Mouse (Mus musculus) forebrain, embryonic 15.5 days (tissue): ENCODE measurements around the gene Pitpna. TPM values are rescaled to one million over a fixed set of nuclear protein-coding genes. Genes with fewer than 3 reads are reported as not detected.
"Not testable (repeated sequence)": the region's sequence is repeated elsewhere in the genome, so short reads cannot be mapped to it uniquely, and the experiment has no call there.

ENCODE experiments used
- ATAC-seq: fragments of 200-750 bp; cut with Nextera tagmentation; replicated peaks from 2 replicates; pipeline ENCODE4 v1.8.0; 2017; ENCODE audit warnings: mild to moderate bottlenecking, moderate TSS enrichment, moderate library complexity
- H3K27ac ChIP-seq: fragments of 300-500 bp; sonication (generic); replicated peaks from 2 replicates; pipeline ENCODE4 v1.5.1; 2015; ENCODE audit warnings: mild to moderate bottlenecking, inconsistent platforms
- H3K27me3 ChIP-seq: fragments of 300-500 bp; sonication (generic); 2 replicates; pipeline ENCODE4 v1.6.1; 2015; ENCODE audit warnings: inconsistent platforms
- H3K36me3 ChIP-seq: fragments of 300-500 bp; sonication (generic); 2 replicates; pipeline ENCODE4 v1.6.1; 2015; ENCODE audit warnings: mild to moderate bottlenecking, inconsistent platforms
- H3K4me1 ChIP-seq: fragments of 300-500 bp; sonication (generic); 2 replicates; pipeline ENCODE4 v1.6.1; 2015; ENCODE audit warnings: inconsistent platforms
- H3K4me2 ChIP-seq: fragments of 300-500 bp; sonication (generic); replicated peaks from 2 replicates; pipeline ENCODE4 v1.6.1; 2015; ENCODE audit warnings: mild to moderate bottlenecking, inconsistent platforms
- H3K4me3 ChIP-seq: fragments of 300-500 bp; sonication (generic); 2 replicates; pipeline ENCODE4 v1.5.1; 2015; ENCODE audit warnings: mild to moderate bottlenecking, inconsistent platforms
- H3K9ac ChIP-seq: fragments of 300-500 bp; sonication (generic); replicated peaks from 2 replicates; pipeline ENCODE4 v1.6.1; 2015; ENCODE audit warnings: mild to moderate bottlenecking, inconsistent platforms
- H3K9me3 ChIP-seq: fragments of 300-500 bp; sonication (generic); 2 replicates; pipeline ENCODE4 v1.6.1; 2016; ENCODE audit warnings: inconsistent platforms
- WGBS: fragments of 180-500 bp; shearing (Covaris S2); methylation state at CpG from one replicate; pipeline ENCODE4 v1.1.7; 2015; ENCODE audit warnings: mixed read lengths; 5-methylcytosine and 5-hydroxymethylcytosine counted together
- polyA plus RNA-seq: library from polyadenylated mRNA; unstranded; fragments of >200 nt; fragmentation: Nextera tagmentation; extraction: Ambion mirVana; gene quantifications from 2 replicates; pipeline ENCODE4 v1.2.1, GENCODE M21; 2015

Gene Pitpna
- polyA plus RNA-seq, 1 experiment from 2014 or later, result 97.7 TPM

DNA sequence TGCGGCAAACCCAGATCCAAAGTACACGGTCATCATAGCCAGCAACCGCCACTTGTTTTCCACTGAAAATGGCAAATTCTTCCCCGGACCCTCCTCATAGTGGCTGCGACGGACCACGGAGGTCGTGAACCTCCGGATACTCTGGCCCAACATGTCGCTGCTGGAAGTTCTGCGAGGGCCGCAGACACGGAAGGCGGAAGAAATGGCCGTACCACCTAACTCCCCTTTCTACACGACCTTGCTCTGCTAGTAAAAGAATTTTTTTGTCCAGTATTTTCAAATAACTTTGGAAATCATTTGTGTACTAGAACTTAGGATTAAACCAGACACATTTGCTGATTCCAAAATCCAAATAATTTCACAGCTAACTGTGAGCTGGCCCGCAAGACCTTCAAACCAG lies 11.9 kb downstream of the Pitpna start:
- H3K9me3 ChIP-seq, ATAC-seq, H3K27me3 ChIP-seq, H3K4me1 ChIP-seq, H3K4me3 ChIP-seq, H3K4me2 ChIP-seq, H3K9ac ChIP-seq, H3K27ac ChIP-seq: not testable (repeated sequence)
- peaks cover 63% of the 10 kb centered on the region for H3K36me3 ChIP-seq
- WGBS, result 94% methylated on average over 17 of the region's 17 CpGs

DNA sequence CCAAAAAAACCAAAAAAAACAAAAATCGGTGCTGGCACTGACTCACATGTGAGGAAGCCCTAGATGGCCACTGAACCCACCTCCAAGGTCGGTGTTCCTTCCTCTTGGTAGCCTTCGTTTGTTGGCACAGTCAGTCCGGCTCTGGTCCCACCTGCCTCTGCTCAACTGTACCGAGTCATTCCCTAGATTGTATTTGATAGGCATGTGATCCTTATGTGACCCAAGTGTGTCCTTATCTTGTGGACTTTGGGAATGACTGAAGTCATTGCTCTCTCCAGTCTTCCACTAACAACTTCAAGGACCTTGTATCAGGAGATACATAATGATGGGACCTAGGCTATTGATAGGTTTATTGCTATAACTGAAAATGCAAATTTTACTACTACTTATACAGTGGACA lies 16.9 kb downstream of the Pitpna start:
- H3K4me3 ChIP-seq, result no peak overlapping the region
- H3K27ac ChIP-seq, result no peak overlapping the region
- H3K4me2 ChIP-seq, result no peak overlapping the region
- H3K9ac ChIP-seq, result no peak overlapping the region
- H3K27me3 ChIP-seq, result no peaks in the 10 kb centered on the region
- whole genome bisulfite sequencing, result 95% methylated on average over 5 of the region's 5 CpGs
- H3K4me1 ChIP-seq, result no peaks in the 10 kb centered on the region
- ATAC-seq, result no peak
- H3K9me3 ChIP-seq, result no peaks in the 10 kb centered on the region
- peaks cover 65% of the 10 kb centered on the region for H3K36me3 ChIP-seq

DNA sequence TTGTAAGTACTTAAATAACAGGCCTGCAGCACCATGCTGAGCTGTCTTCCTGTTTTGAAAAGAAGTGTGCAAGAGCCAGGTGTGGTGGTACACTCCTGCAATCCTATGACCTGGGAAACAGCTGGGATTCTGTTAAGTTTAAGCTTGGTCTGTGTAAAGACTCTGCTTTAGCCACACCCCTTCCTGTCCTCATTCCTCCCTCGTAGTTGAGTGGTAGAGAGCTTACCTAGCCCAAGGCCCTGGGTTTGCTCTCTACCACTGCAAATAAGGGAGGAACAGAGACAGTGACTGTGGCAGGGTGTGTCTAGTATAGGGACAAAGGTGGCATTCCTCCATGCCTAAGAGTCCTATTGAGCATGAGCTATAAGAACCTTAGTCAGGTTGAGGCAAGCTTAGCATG lies 17.4 kb downstream of the Pitpna start:
- peaks cover 65% of the 10 kb centered on the region for H3K36me3 ChIP-seq
- H3K4me1 ChIP-seq, result no peaks in the 10 kb centered on the region
- H3K4me2 ChIP-seq, result no peak overlapping the region
- no peaks in the 10 kb centered on the region for H3K9me3 ChIP-seq
- WGBS, result 74% methylated on average over 1 of the region's 1 CpGs
- no peak overlapping the region for H3K4me3 ChIP-seq
- H3K27ac ChIP-seq, result no peak overlapping the region
- no peaks in the 10 kb centered on the region for H3K27me3 ChIP-seq
- ATAC-seq, result no peak
- no peak overlapping the region for H3K9ac ChIP-seq

DNA sequence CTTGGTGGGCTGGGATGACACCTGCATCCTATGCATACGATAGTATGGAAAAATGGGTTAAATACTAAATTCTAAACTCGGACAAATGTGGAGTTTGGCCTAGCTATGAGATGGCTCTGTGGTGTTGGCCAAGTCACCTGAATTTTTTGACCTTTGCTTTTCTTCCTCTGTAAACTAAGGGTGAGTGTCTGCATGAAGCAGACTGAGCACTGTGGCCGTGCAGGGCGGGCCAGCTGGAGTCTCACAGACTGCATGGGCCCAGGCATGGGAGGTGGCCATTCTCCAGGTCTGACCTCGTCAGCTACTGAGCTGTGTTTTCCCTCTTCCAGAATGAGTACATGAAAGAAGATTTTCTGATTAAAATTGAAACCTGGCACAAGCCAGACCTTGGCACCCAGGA lies 20.9 kb downstream of the Pitpna start:
- H3K4me3 ChIP-seq, result no peak overlapping the region
- ATAC-seq, result no peak
- WGBS, result 88% methylated on average over 5 of the region's 5 CpGs
- no peaks in the 10 kb centered on the region for H3K4me1 ChIP-seq
- H3K9me3 ChIP-seq, result no peaks in the 10 kb centered on the region
- H3K36me3 ChIP-seq, result peaks cover 62% of the 10 kb centered on the region
- no peak overlapping the region for H3K27ac ChIP-seq
- no peak overlapping the region for H3K4me2 ChIP-seq
- H3K9ac ChIP-seq, result no peak overlapping the region
- H3K27me3 ChIP-seq, result no peaks in the 10 kb centered on the region

DNA sequence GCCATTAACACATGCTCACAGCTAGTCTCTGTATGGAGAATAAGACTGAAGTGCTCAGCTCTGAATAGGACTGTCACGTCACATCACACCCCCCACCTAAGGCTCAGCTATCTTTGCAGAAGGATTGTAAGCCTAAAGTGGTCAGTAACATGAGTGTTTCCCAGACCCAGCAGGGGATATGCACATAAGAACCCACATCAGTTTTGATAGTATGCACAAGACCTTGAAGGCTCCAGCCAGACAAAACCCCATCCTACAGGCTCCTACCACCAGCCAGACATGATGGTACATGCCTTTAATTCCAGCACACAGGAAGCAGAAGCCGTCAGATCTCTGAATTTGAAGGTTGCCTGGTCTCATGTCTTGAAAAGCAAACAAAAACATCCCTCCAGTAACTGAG lies 22.1 kb downstream of the Pitpna start:
- H3K9me3 ChIP-seq, result no peaks in the 10 kb centered on the region
- H3K4me3 ChIP-seq, result no peak overlapping the region
- no peak overlapping the region for H3K9ac ChIP-seq
- no peak overlapping the region for H3K4me2 ChIP-seq
- peaks cover 63% of the 10 kb centered on the region for H3K36me3 ChIP-seq
- no peak overlapping the region for H3K27ac ChIP-seq
- no peaks in the 10 kb centered on the region for H3K27me3 ChIP-seq
- no peaks in the 10 kb centered on the region for H3K4me1 ChIP-seq
- 85% methylated on average over 2 of the region's 2 CpGs for WGBS
- ATAC-seq, result no peak

DNA sequence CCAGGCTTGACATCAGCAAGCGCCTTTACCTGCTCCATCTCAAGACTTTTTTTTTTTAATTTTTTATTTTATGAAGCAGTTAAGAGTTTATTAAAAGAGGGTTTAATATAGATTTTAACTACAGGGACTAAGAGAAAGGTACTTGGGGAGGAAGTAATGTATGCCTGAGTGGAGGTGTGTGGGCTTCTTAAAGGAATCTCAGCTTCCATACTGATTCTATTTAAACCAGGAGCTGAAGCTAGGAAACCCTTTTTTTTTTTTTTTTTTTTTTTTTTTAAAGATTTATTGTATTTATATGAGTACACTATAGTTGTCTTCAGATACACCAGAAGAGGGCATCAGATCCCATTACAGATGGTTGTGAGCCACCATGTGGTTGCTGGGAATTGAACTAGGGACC lies 26.9 kb downstream of the Pitpna start:
- no peak overlapping the region for H3K4me3 ChIP-seq
- H3K9me3 ChIP-seq, result no peaks in the 10 kb centered on the region
- peaks cover under 1% of the 10 kb centered on the region; the same call in 1 of the 2 replicates for H3K4me1 ChIP-seq
- ATAC-seq, result no peak
- no peak overlapping the region for H3K4me2 ChIP-seq
- no peak overlapping the region for H3K9ac ChIP-seq
- peaks cover 70% of the 10 kb centered on the region for H3K36me3 ChIP-seq
- 100% methylated on average over 1 of the region's 1 CpGs for WGBS
- no peak overlapping the region for H3K27ac ChIP-seq
- H3K27me3 ChIP-seq, result no peaks in the 10 kb centered on the region

DNA sequence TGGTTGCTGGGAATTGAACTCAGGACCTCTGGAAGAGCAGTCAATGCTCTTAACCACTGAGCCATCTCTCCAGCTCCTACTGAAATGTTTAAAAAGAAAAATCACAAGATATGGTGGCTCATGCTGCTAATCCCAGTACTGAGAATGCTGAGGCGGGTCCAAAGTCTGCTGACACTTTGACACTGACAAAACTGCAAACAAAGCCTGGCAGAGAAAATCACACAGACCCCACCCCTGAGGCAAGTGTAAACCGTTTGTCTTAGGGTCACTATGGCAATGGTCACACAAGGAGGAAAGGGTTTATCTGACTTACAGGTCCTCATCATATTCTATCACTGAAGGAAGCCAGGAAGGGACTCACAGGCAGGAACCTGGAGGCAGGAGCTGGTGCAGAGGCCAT lies 27.7 kb downstream of the Pitpna start:
- WGBS, result 92% methylated on average over 2 of the region's 2 CpGs
- Histone ChIP-seq H3K4me2 (no peak overlapping the region), H3K36me3 (peaks cover 70% of the 10 kb centered on the region)

DNA sequence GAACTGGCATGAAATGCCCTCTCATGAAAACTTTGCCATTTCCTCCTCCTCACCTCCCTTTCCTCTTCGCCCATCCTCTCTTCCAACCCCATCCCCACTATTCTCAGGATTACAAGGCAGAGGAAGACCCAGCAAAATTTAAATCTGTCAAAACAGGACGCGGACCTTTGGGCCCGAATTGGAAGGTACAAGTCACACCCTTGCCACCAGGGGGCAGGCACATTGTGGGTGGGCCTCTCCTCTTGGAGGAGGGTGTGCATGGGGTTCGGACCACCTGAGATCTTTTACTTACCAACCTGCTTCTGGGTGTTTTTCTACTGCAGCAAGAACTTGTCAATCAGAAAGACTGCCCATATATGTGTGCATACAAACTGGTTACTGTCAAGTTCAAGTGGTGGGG lies 31.2 kb downstream of the Pitpna start:
- no peak overlapping the region for H3K4me2 ChIP-seq
- 79% methylated on average over 5 of the region's 5 CpGs for WGBS
- no peaks in the 10 kb centered on the region for H3K27me3 ChIP-seq
- no peak overlapping the region for H3K4me3 ChIP-seq
- H3K9me3 ChIP-seq, result no peaks in the 10 kb centered on the region
- H3K9ac ChIP-seq, result no peak overlapping the region
- no peak for ATAC-seq
- H3K27ac ChIP-seq, result no peak overlapping the region
- H3K36me3 ChIP-seq, result peaks cover 64% of the 10 kb centered on the region
- peaks cover 4% of the 10 kb centered on the region; the same call in 1 of the 2 replicates for H3K4me1 ChIP-seq

More for the DNA sequence above, 27.7 kb downstream of the Pitpna start:
- Histone ChIP-seq H3K27me3 (no peaks in the 10 kb centered on the region), H3K27ac (no peak overlapping the region), H3K4me1 (peaks cover 4% of the 10 kb centered on the region; the same call in 1 of the 2 replicates), H3K9ac (no peak overlapping the region), H3K4me3 (no peak overlapping the region), H3K9me3 (no peaks in the 10 kb centered on the region)
- ATAC-seq, result no peak

DNA sequence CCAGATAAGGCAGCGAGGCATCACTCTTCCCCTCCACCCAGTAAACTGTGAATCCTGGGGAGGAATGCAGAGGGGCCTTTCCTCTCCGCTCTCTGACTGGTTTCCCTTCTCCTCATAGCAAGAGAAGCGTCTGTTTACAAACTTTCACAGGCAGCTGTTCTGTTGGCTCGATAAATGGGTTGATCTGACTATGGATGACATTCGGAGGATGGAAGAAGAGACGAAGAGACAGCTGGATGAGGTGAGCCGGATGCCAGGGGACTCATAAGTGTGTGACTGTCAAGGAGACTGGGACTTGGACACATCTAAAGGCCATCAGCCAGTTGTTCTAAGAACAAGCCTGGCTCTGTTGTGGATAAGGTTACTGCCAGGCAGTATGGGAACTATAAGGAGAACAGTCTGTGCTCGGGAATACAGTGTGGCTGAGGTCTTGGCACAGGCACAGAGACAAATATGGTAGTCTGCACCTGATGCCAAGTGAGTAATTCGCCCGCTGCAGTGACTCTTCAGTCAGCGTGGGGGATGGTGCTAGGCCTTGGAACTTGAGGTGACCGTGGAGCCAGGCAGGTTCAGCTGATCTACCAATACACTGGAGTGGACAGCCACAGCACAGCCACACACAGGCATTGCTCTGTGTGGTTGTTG lies 32.4 kb downstream of the Pitpna start:
- ATAC-seq, result no peak
- Histone ChIP-seq H3K27me3 (no peaks in the 10 kb centered on the region), H3K9me3 (no peaks in the 10 kb centered on the region), H3K9ac (no peak overlapping the region), H3K36me3 (peaks cover 56% of the 10 kb centered on the region), H3K4me2 (no peak overlapping the region), H3K27ac (no peak overlapping the region), H3K4me3 (no peak overlapping the region), H3K4me1 (peaks cover 4% of the 10 kb centered on the region; the same call in 1 of the 2 replicates)
- 90% methylated on average over 12 of the region's 12 CpGs for WGBS

DNA sequence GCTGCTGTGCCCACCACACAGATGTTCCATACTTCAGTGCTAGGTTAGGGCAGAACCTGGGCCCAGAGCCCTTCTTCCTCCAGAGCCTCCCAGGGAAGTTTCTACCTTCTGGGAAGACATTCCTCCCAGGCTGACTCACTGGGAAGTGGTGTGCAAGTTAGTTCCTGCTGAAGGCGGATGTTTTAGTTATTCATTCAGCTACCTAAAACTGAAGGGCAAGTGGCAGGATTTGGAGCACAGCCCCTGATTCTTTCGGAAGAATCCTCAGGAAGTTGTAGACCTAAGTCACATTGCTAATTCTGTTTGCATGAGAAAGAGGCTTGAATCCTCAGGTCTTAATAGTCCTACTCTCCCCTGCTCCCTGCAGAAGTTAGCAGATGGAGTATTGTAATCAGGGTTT lies 33.5 kb downstream of the Pitpna start:
- peaks cover 4% of the 10 kb centered on the region; the same call in 1 of the 2 replicates for H3K4me1 ChIP-seq
- no peak for ATAC-seq
- H3K27ac ChIP-seq, result no peak overlapping the region
- WGBS, result 92% methylated on average over 2 of the region's 2 CpGs
- peaks cover 60% of the 10 kb centered on the region for H3K36me3 ChIP-seq
- H3K4me3 ChIP-seq, result no peak overlapping the region
- H3K27me3 ChIP-seq, result no peaks in the 10 kb centered on the region
- no peak overlapping the region for H3K9ac ChIP-seq
- no peaks in the 10 kb centered on the region for H3K9me3 ChIP-seq
- no peak overlapping the region for H3K4me2 ChIP-seq

DNA sequence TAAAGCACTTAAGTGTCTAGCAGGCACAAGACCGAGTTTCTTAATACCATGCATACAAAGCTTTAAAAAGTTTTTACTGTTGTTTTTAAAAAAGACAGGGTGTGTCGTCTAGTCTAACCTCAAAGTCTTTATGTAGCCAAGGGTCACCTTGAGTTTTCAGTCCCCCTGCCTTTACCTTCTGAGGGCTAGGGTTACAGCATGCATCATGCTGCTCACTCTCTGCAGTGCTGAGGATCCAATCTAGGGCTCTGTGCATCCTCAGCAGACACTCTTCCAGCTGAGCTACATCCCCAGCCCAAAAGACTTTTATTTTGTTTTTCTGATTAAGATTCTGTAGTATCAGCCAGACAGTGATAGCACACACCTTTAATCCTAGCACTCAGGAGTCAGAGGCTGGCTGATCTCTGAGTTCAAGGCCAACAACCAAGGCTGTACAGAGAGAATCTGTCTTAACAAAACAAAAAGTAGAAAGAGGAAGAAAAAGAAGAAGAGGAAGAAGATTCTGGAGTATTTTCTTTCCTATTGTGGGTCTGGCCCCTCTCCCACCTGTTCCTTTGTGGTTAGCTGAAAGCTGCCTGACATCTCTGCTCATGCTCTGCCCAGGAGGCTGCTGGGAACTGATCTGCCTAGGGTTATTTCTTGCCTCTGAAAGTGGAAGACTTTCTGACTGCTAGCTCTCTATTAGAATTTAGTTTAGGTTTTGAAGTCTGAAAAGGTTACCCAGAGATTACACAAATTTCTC lies 34.9 kb downstream of the Pitpna start:
- H3K9ac ChIP-seq, result no peak overlapping the region
- H3K9me3 ChIP-seq, result no peaks in the 10 kb centered on the region
- no peak overlapping the region for H3K4me2 ChIP-seq
- H3K4me1 ChIP-seq, result peaks cover 4% of the 10 kb centered on the region; the same call in 1 of the 2 replicates
- peaks cover 61% of the 10 kb centered on the region for H3K36me3 ChIP-seq
- ATAC-seq, result no peak
- no peak overlapping the region for H3K27ac ChIP-seq
- H3K27me3 ChIP-seq, result no peaks in the 10 kb centered on the region
- H3K4me3 ChIP-seq, result no peak overlapping the region
- WGBS, result 93% methylated on average over 2 of the region's 2 CpGs

DNA sequence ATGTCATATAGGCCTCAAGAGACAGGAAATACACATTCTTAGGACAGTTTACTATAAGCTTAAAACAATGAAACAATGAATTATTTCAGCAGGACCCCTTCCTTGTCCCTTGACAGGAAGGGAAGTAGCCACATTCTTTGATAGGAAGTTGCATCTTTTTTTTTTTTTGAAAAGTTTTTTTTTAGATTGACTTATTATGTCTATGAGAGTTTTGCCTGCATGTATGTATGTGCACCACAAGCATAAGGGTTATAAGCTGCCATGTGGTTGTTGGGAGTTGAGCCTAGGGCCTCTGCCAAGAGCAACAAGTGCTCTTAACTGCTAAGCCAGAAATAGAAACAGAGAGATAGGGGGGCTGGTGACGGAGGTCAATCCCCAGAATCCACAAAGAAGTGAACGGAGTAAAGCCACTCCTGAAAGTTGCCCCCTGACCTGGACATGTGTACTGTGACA lies 36.2 kb downstream of the Pitpna start:
- Histone ChIP-seq H3K4me3 (no peak overlapping the region), H3K36me3 (peaks cover 59% of the 10 kb centered on the region)
- no peak for ATAC-seq

More for the DNA sequence above, 36.2 kb downstream of the Pitpna start:
- H3K9ac ChIP-seq, result no peak overlapping the region
- 73% methylated on average over 2 of the region's 2 CpGs for WGBS
- no peak overlapping the region for H3K4me2 ChIP-seq
- H3K27ac ChIP-seq, result no peak overlapping the region; the same call in 1 of the 2 replicates
- H3K4me1 ChIP-seq, result peaks cover 4% of the 10 kb centered on the region; the same call in 1 of the 2 replicates
- no peaks in the 10 kb centered on the region for H3K9me3 ChIP-seq
- H3K27me3 ChIP-seq, result no peaks in the 10 kb centered on the region
